Mouse (Mus musculus): ENCODE measurements around the gene Chst3.
"Not testable (repeated sequence)": the region's sequence is repeated elsewhere in the genome, so short reads cannot be mapped to it uniquely, and the experiment has no call there.

The Chst3 gene

GRCm38 (mm10) chr10:60196971-60197370, 22.1 kb downstream of the Chst3 start:
- DNase-seq = peak; percentile 76 to 81

GRCm38 (mm10) chr10:60195087-60195486, 24.0 kb downstream of the Chst3 start:
- peak; percentile 94 to 96 for DNase-seq

- peak; percentile 76 to 87 for DNase-seq
Measured at GRCm38 (mm10) chr10:60193532-60194423, 25.3 kb downstream of the Chst3 start.

- peak; percentile 89 to 90 for DNase-seq
Measured at GRCm38 (mm10) chr10:60191796-60192195, 27.3 kb downstream of the Chst3 start.

GRCm38 (mm10) chr10:60189534-60190186, 29.4 kb downstream of the Chst3 start:
- no peak for DNase-seq

- peak; percentile 81 to 82 for DNase-seq
Measured at GRCm38 (mm10) chr10:60186191-60186945, 32.7 kb downstream of the Chst3 start.

GRCm38 (mm10) chr10:60185023-60185709, 33.9 kb downstream of the Chst3 start:
- peak; percentile 52 to 62 for DNase-seq

- not testable (repeated sequence) for DNase-seq
Measured at GRCm38 (mm10) chr10:60175306-60175705, 43.8 kb downstream of the Chst3 start.

GRCm38 (mm10) chr10:60174506-60174905, 44.6 kb downstream of the Chst3 start:
- DNase-seq = no peak

GRCm38 (mm10) chr10:60173035-60173434, 46.0 kb downstream of the Chst3 start:
- peak; percentile 69 to 72 for DNase-seq

GRCm38 (mm10) chr10:60172306-60172705, 46.8 kb downstream of the Chst3 start:
- DNase-seq = no peak

- no peak for DNase-seq
Measured at GRCm38 (mm10) chr10:60171368-60171767, 47.7 kb downstream of the Chst3 start.

GRCm38 (mm10) chr10:60170326-60171089, 48.6 kb downstream of the Chst3 start:
- DNase-seq = peak in 1 of 2 experiments; percentile 18

GRCm38 (mm10) chr10:60168960-60169359, 50.1 kb downstream of the Chst3 start:
- no peak for DNase-seq

- no peak for DNase-seq
Measured at GRCm38 (mm10) chr10:60168306-60168705, 50.8 kb downstream of the Chst3 start.

- no peak for DNase-seq
Measured at GRCm38 (mm10) chr10:60166068-60166467, 53.0 kb downstream of the Chst3 start.

GRCm38 (mm10) chr10:60164869-60165268, 54.2 kb downstream of the Chst3 start:
- DNase-seq = no peak

- no peak for DNase-seq
Measured at GRCm38 (mm10) chr10:60162973-60163255, 56.1 kb downstream of the Chst3 start.

GRCm38 (mm10) chr10:60162184-60162972, 56.7 kb downstream of the Chst3 start:
- not testable (repeated sequence) for DNase-seq

GRCm38 (mm10) chr10:60161397-60161796, 57.7 kb downstream of the Chst3 start:
- DNase-seq = not testable (repeated sequence)

- no peak for DNase-seq
Measured at GRCm38 (mm10) chr10:60158144-60158543, 60.9 kb downstream of the Chst3 start.

Data from cerebellum, postnatal 10 days (tissue).